Mouse (Mus musculus): ENCODE data around the gene Catip. TPM values are rescaled to one million over a fixed set of nuclear protein-coding genes. Genes with fewer than 3 reads are reported as not detected.
"Not testable (repeated sequence)": the region's sequence is repeated elsewhere in the genome, so short reads cannot be mapped to it uniquely, and the experiment has no call there.

The Catip gene
- polyA plus RNA-seq, 1 experiment from 2014 or later = 0.33 TPM

DNA sequence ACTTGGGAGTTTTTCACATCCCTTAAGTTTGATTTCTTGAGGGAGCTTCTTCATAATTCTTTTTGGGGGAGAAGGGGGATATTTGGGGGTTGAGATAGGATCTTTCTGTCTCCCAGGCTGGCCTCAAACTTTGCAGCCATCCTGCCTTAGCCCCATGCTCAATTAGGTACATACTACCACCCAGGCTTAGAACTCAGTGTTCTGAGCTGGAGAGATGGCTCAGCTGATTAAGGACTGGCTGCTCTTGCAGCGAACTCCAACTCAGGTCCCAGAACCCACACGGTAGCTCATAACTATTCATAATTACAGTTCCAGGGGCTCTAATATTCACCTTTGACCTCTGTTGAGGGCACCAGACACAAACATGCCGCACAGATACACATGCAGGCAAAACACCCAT lies 27.3 kb upstream of the Catip start:
- no peak overlapping the region for H3K4me2 ChIP-seq
- H3K4me3 ChIP-seq = no peak overlapping the region
- no peak for ATAC-seq (ENCODE audit: extremely low read depth, insufficient number of reproducible peaks, low FRiP score, low TSS enrichment)
- H3K4me1 ChIP-seq = peaks cover 76% of the 10 kb centered on the region
- H3K9me3 ChIP-seq = no peaks in the 10 kb centered on the region
- H3K9ac ChIP-seq = no peak overlapping the region
- 0 out of 2 replicates have a peak overlapping the region, but pooled peaks have one; percentile 24 for H3K27ac ChIP-seq (replicated peaks)
- no peaks in the 10 kb centered on the region for H3K36me3 ChIP-seq
- WGBS = 83% methylated on average over 3 of the region's 3 CpGs
- no peaks in the 10 kb centered on the region for H3K27me3 ChIP-seq (replicated peaks)

DNA sequence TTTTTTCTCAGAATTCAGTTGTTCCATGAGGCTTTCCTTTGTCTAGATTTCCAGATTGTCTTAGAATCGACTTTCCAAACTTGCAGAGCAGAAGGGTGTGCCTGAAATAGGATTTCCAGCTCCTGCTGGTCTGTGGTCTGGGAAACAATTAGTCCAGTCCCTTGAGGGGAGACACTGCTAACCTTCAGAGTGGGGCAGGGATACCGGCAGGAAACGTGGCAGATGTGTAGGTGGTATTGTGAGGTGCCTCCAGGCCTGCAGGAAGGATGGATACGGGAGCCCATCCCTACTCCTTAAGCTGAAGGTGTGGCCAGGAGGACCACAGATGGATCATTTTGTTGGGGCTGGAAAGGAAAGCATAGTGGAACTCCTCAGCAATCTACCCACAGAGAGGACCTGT lies 26.9 kb upstream of the Catip start:
- Histone ChIP-seq H3K9ac (no peak overlapping the region), H3K4me2 (no peak overlapping the region), H3K36me3 (no peaks in the 10 kb centered on the region), H3K27me3 (replicated peaks) (no peaks in the 10 kb centered on the region), H3K27ac (replicated peaks) (no peak overlapping the region), H3K9me3 (no peaks in the 10 kb centered on the region), H3K4me1 (peaks cover 72% of the 10 kb centered on the region), H3K4me3 (no peak overlapping the region)
- ATAC-seq (ENCODE audit: extremely low read depth, insufficient number of reproducible peaks, low FRiP score, low TSS enrichment) = no peak
- 62% methylated on average over 4 of the region's 4 CpGs for WGBS

DNA sequence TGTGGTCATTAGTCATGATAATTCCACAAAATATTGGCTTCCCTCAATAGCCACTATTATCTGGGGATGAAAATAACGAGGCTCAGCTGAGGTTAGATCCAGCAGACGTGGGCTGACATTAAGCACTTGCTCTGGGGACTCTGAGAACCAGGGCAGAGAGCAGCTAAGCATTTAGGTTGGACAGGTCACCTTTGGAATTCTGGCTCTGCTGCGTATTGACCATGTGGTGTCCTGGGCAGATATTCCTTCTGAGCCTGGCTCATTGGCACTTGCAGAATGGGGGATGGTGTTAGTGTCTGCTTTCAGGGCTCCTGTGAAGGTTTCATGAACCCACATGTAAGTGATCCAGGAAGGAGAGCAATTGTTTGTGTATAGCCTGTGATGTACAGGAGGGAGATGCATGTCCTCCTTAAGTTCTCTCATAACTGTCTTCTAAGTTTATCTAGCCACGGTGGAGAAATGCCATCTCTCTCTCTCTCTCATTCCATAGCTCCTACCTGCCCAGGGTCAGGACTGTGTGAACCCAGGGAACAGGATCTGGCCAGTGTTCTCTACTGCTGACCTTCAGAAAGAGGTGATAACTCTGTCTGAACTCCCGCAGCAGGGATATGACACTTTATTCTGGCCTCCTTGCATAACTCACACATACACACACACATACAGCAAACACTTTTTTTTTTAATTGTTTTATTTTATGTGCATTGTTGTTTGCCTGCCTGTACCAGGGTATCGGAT lies 26.3 kb upstream of the Catip start:
- no peak overlapping the region for H3K9ac ChIP-seq
- no peak for ATAC-seq (ENCODE audit: extremely low read depth, insufficient number of reproducible peaks, low FRiP score, low TSS enrichment)
- peaks cover 68% of the 10 kb centered on the region for H3K4me1 ChIP-seq
- 68% methylated on average over 6 of the region's 6 CpGs for WGBS
- H3K4me3 ChIP-seq = no peak overlapping the region
- H3K36me3 ChIP-seq = no peaks in the 10 kb centered on the region
- H3K27me3 ChIP-seq (replicated peaks) = no peaks in the 10 kb centered on the region
- H3K9me3 ChIP-seq = no peaks in the 10 kb centered on the region
- no peak overlapping the region for H3K4me2 ChIP-seq
- H3K27ac ChIP-seq (replicated peaks) = no peak overlapping the region

DNA sequence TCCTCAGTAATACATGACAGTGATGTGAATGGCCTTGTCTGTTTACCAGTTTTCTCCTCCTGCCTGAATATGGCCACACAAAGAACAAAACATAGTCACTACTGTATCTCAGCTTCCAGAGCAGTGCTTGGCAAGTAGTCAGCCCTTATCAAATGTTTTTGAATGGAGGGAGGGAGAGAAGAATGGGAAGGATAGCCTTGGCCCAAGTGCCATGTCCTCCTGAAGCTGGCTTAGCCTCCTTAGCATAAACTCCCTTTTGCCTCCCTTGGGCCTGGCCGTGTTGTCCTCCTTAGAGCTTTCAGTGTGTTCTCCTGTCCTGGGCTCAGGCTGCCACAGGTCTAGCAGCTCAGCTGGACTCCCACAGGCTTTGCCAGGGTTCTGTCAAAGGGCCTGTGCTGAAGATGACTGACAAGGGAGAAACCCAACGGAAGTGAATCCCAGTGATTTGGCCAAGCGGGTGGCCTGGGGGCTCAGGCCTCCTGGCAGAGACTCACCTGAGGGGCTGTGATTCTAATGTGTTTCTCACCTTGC lies 24.6 kb upstream of the Catip start:
- no peak overlapping the region for H3K4me3 ChIP-seq
- no peaks in the 10 kb centered on the region for H3K36me3 ChIP-seq
- ATAC-seq (ENCODE audit: extremely low read depth, insufficient number of reproducible peaks, low FRiP score, low TSS enrichment) = no peak
- H3K4me2 ChIP-seq = no peak overlapping the region
- no peaks in the 10 kb centered on the region for H3K9me3 ChIP-seq
- peak overlapping the region; percentile 76 for H3K27ac ChIP-seq (replicated peaks)
- peaks cover 52% of the 10 kb centered on the region for H3K4me1 ChIP-seq
- WGBS = 55% methylated on average over 3 of the region's 3 CpGs
- H3K27me3 ChIP-seq (replicated peaks) = no peaks in the 10 kb centered on the region
- peak overlapping the region; percentile 35; the same call in 1 of the 2 replicates for H3K9ac ChIP-seq

DNA sequence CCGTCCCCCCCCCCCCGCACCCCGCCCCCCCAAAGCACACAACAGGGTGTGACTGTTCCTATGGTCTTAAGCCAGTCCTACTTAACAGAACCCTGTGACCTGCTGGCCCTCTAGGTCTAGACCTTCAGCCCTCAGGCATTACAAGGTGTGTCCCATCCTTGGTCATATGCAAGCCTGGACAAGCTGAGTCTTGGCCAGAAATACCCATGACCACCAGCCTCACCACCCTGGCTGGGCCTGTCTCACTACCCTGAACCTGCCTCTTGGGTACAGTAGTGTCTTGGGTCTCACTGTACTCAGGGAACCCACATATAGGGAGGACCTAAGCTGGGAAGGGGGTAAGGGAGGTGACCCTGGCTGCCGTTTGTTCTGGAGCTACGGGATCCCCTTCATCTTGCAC lies 23.9 kb upstream of the Catip start:
- no peak for ATAC-seq (ENCODE audit: extremely low read depth, insufficient number of reproducible peaks, low FRiP score, low TSS enrichment)
- Histone ChIP-seq H3K9me3 (no peaks in the 10 kb centered on the region), H3K4me3 (no peak overlapping the region), H3K27ac (replicated peaks) (no peak overlapping the region), H3K36me3 (no peaks in the 10 kb centered on the region), H3K9ac (no peak overlapping the region), H3K27me3 (replicated peaks) (no peaks in the 10 kb centered on the region), H3K4me1 (peaks cover 52% of the 10 kb centered on the region), H3K4me2 (no peak overlapping the region)
- WGBS = 74% methylated on average over 4 of the region's 5 CpGs

DNA sequence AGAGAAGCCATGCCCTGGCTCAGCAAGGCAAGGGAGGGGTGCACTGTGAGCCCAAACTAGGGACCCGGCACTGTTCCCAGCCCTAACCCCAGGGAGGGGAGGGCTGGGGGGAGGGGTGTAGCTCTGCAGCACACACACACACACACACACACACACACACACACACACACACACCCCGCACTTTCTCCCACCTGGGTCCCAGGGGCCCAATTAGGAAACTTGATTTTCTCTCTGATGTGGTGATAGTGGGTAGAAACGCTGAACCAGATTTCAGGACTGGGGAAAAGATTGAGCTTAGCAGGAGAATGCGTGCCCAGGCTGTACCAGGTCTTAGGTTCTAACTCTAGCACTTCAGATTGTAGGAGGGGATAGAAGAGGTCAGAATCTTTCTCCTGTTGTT lies 23.3 kb upstream of the Catip start:
- no peaks in the 10 kb centered on the region for H3K36me3 ChIP-seq
- whole genome bisulfite sequencing = 77% methylated on average over 3 of the region's 4 CpGs
- ATAC-seq (ENCODE audit: extremely low read depth, insufficient number of reproducible peaks, low FRiP score, low TSS enrichment) = no peak
- no peak overlapping the region for H3K9ac ChIP-seq
- H3K27ac ChIP-seq (replicated peaks) = no peak overlapping the region
- no peak overlapping the region for H3K4me2 ChIP-seq
- H3K4me1 ChIP-seq = peaks cover 50% of the 10 kb centered on the region
- H3K27me3 ChIP-seq (replicated peaks) = no peaks in the 10 kb centered on the region
- no peaks in the 10 kb centered on the region for H3K9me3 ChIP-seq
- H3K4me3 ChIP-seq = no peak overlapping the region

DNA sequence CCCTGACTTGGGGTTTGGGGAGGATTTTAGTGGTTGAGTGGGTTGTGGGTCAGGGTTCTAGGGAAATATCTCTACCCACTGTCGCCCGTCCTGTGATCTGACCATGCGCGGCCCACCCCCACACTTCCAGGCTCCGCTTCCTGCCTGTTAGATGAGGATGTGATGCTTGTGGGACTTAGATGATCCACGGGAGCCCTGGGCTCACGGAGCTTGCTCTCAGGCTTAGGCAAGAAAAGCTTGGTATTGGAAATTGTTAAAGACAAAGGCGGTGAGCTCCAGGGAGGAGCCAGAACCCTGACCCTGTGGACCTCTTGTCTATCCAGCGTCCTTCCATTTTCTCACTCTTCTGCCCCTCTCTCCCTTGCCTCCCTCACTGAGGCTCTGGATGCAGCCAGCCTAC lies 22.0 kb upstream of the Catip start:
- WGBS = 79% methylated on average over 9 of the region's 9 CpGs
- Histone ChIP-seq H3K36me3 (no peaks in the 10 kb centered on the region), H3K4me1 (peaks cover 41% of the 10 kb centered on the region), H3K27me3 (replicated peaks) (no peaks in the 10 kb centered on the region), H3K9ac (no peak overlapping the region), H3K4me3 (no peak overlapping the region), H3K4me2 (no peak overlapping the region), H3K9me3 (no peaks in the 10 kb centered on the region), H3K27ac (replicated peaks) (no peak overlapping the region)
- no peak for ATAC-seq (ENCODE audit: extremely low read depth, insufficient number of reproducible peaks, low FRiP score, low TSS enrichment)

DNA sequence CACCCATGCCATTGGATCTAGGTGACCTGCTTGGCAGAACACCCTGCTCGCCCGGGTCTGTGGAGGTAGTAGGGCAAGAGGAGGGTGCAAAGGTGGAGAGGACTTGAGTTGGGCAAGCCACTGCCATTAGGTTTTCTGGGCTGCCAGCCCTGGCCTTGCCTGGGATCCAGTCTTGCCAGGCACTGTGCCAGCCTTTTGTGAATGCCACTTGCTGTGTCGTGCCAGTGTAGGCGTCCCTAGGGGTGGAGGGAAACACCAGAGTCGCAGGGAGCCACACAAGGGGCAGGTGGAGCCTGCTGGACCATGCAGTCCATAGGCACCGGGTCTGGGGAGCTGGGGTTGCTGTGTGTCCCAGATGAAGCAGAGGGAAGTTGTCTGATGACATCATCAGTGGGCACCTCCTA lies 21.5 kb upstream of the Catip start:
- H3K27ac ChIP-seq (replicated peaks) = no peak overlapping the region
- no peak for ATAC-seq (ENCODE audit: extremely low read depth, insufficient number of reproducible peaks, low FRiP score, low TSS enrichment)
- whole genome bisulfite sequencing = 94% methylated on average over 6 of the region's 6 CpGs

DNA sequence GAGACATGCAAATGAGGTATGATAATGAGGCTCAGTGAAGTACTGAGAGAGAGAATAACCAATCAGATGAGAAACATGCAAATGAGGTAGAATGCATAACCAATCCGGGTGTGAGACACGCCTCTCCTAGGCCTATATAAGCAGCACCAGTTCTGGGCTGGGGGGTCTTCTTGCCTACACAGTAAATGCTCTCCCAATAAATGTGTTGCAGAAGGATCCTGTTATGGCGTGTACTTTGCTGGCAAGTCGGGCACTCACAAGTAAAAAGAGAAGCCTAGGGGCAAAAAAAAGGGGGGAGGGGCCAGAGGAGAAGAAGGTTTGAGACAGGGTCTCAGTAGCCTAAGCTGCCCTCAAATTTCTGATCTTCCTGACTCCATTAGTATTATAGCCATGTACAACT lies 20.9 kb upstream of the Catip start:
- not testable (repeated sequence) for H3K4me3 ChIP-seq; H3K36me3 ChIP-seq; H3K9me3 ChIP-seq; H3K27me3 ChIP-seq (replicated peaks); H3K4me2 ChIP-seq; ATAC-seq (ENCODE audit: extremely low read depth, insufficient number of reproducible peaks, low FRiP score, low TSS enrichment); H3K9ac ChIP-seq; H3K27ac ChIP-seq (replicated peaks)
- 86% methylated on average over 4 of the region's 4 CpGs for whole genome bisulfite sequencing
- peaks cover 31% of the 10 kb centered on the region for H3K4me1 ChIP-seq

More for the DNA sequence above, 21.5 kb upstream of the Catip start:
- no peaks in the 10 kb centered on the region for H3K9me3 ChIP-seq
- no peak overlapping the region for H3K9ac ChIP-seq
- no peaks in the 10 kb centered on the region for H3K27me3 ChIP-seq (replicated peaks)
- H3K4me2 ChIP-seq = no peak overlapping the region
- H3K4me1 ChIP-seq = peaks cover 37% of the 10 kb centered on the region
- H3K36me3 ChIP-seq = no peaks in the 10 kb centered on the region
- no peak overlapping the region for H3K4me3 ChIP-seq

DNA sequence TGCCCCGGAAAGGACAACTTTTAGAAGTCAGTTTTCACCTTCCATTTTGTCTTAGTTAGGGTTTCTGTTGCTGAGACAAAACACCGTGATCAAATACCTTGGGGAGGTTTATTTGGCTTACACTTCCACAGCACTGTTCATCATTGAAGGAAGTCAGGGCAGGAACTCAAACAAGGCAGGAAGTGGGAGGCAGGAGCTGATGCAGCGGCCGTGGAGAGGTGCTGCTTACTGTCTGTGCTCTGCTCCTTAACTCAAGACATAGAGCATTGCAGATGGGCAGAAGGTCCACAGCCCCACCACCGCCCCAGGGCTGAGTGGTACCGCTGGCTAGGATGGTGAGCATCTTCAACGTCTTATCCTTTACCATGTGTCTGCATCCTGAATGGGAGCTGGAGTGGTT lies 20.0 kb upstream of the Catip start:
- Histone ChIP-seq H3K27ac (replicated peaks) (no peak overlapping the region), H3K36me3 (no peaks in the 10 kb centered on the region), H3K4me1 (peaks cover 28% of the 10 kb centered on the region), H3K9me3 (no peaks in the 10 kb centered on the region), H3K4me3 (no peak overlapping the region), H3K9ac (no peak overlapping the region), H3K27me3 (replicated peaks) (no peaks in the 10 kb centered on the region), H3K4me2 (no peak overlapping the region)
- 80% methylated on average over 7 of the region's 7 CpGs for WGBS
- ATAC-seq (ENCODE audit: extremely low read depth, insufficient number of reproducible peaks, low FRiP score, low TSS enrichment) = no peak

DNA sequence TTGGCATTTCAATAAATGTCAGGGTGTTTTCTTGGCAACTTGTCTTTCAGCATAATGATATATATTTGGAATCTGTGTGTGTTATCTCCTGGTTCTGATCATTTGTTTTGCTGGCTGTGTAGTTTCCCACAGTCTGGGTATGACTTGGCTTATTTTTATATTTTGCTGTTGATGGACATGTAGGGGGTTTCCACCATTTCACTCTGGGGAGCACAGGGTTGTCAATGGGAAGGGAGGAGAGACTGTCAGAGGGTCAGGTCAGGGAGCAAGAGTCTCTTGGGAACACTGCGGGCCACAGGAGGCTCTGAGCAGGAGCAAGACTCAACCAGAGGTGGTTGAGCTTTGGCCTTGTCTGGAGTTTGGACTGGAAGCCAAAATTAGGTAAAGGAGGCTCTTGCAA lies 19.6 kb upstream of the Catip start:
- Histone ChIP-seq H3K27ac (replicated peaks) (no peak overlapping the region), H3K4me2 (no peak overlapping the region), H3K9ac (no peak overlapping the region), H3K4me3 (no peak overlapping the region), H3K4me1 (peaks cover 24% of the 10 kb centered on the region), H3K27me3 (replicated peaks) (no peaks in the 10 kb centered on the region), H3K9me3 (no peaks in the 10 kb centered on the region), H3K36me3 (peaks cover 2% of the 10 kb centered on the region; the same call in 1 of the 2 replicates)
- 80% methylated on average over 1 of the region's 1 CpGs for WGBS
- ATAC-seq (ENCODE audit: extremely low read depth, insufficient number of reproducible peaks, low FRiP score, low TSS enrichment) = no peak

DNA sequence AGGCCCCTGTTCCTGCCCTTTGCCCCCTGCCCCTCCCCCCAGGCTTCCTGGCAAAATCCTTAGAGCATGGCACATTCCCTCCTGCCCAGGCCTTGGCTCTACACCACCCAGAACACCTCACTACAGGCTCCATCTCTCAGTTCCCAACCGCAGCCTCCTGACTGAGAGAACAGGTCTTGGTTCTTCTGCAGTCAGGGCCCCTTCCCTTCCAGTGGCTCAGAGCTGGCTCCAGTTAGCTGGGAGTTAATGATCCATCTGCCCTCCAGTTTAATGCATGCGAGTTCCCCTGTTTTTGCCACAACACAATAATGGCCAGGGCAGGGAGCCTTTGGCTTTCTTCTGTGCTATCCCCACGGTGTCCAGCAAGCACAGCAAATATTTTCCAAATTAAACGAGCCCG lies 18.7 kb upstream of the Catip start:
- WGBS = 77% methylated on average over 5 of the region's 5 CpGs
- H3K36me3 ChIP-seq = peaks cover 9% of the 10 kb centered on the region; the same call in 1 of the 2 replicates
- ATAC-seq (ENCODE audit: extremely low read depth, insufficient number of reproducible peaks, low FRiP score, low TSS enrichment) = no peak
- no peak overlapping the region for H3K27ac ChIP-seq (replicated peaks)
- peaks cover 17% of the 10 kb centered on the region for H3K4me1 ChIP-seq
- H3K4me2 ChIP-seq = no peak overlapping the region
- H3K9ac ChIP-seq = peak overlapping the region; percentile 5; the same call in 1 of the 2 replicates
- H3K4me3 ChIP-seq = no peak overlapping the region
- H3K9me3 ChIP-seq = no peaks in the 10 kb centered on the region
- no peaks in the 10 kb centered on the region for H3K27me3 ChIP-seq (replicated peaks)

Measured in heart, embryonic 13.5 days (tissue).